Mouse (Mus musculus) heart, embryonic 14.5 days (tissue): ENCODE data around the gene Traip. TPM values are rescaled to one million over a fixed set of nuclear protein-coding genes. Genes with fewer than 3 reads are reported as not detected.

Experiments
- ATAC-seq: fragments of 200-750 bp; cut with Nextera tagmentation; 2 replicates; pipeline ENCODE4 v1.8.0; 2017; ENCODE audit warnings: low read depth, moderate TSS enrichment; ENCODE audit not compliant: insufficient number of reproducible peaks, insufficient read depth, low FRiP score
- H3K27ac ChIP-seq, 2 experiments: fragments of 200-500 bp in 1 of 2; fragments of 300-500 bp in 1 of 2; sonication (generic) in 1 of 2; replicated peaks in 1 of 2; 2 replicates each; pipeline ENCODE4 v1.5.1; 2012 to 2014; ENCODE audit warnings: low read depth in 2 of 2, low read length in 2 of 2, control low read depth in 1 of 2, mild to moderate bottlenecking in 1 of 2, mixed read lengths in 1 of 2; ENCODE audit not compliant: control insufficient read depth in 1 of 2, insufficient read depth in 1 of 2
- H3K27me3 ChIP-seq: fragments of 300-500 bp; sonication (generic); 2 replicates; pipeline ENCODE4 v1.6.1; 2014; ENCODE audit warnings: mild to moderate bottlenecking, low read length, control low read depth; ENCODE audit not compliant: control insufficient read depth, insufficient read depth
- H3K36me3 ChIP-seq: fragments of 300-500 bp; sonication (generic); 2 replicates; pipeline ENCODE4 v1.6.1; 2014; ENCODE audit warnings: mild to moderate bottlenecking, control low read depth, low read length, mixed read lengths; ENCODE audit not compliant: control insufficient read depth, insufficient read depth
- H3K4me1 ChIP-seq, 2 experiments: fragments of 200-500 bp in 1 of 2; fragments of 300-500 bp in 1 of 2; sonication (generic) in 1 of 2; 2 replicates each; pipeline ENCODE4 v1.6.1; 2012 to 2014; ENCODE audit warnings: low read length in 2 of 2, control low read depth in 1 of 2, mixed read lengths in 1 of 2; ENCODE audit not compliant: control insufficient read depth in 2 of 2, insufficient read depth in 2 of 2
- H3K4me2 ChIP-seq: fragments of 300-500 bp; sonication (generic); 2 replicates; pipeline ENCODE4 v1.6.1; 2014; ENCODE audit warnings: mild to moderate bottlenecking, low read length
- H3K4me3 ChIP-seq, 2 experiments: fragments of 200-500 bp in 1 of 2; fragments of 300-500 bp in 1 of 2; sonication (generic) in 1 of 2; 2 replicates each; pipeline ENCODE4 v1.5.1; 2012 to 2014; ENCODE audit warnings: low read length in 2 of 2, mild to moderate bottlenecking in 2 of 2, control low read depth in 1 of 2, low read depth in 1 of 2, moderate library complexity in 1 of 2; ENCODE audit not compliant: control insufficient read depth in 1 of 2, insufficient read depth in 1 of 2
- H3K9ac ChIP-seq: fragments of 300-500 bp; sonication (generic); 2 replicates; pipeline ENCODE4 v1.6.1; 2014; ENCODE audit warnings: mild to moderate bottlenecking, low read length
- H3K9me3 ChIP-seq: fragments of 300-500 bp; sonication (generic); 2 replicates; pipeline ENCODE4 v1.6.1; 2016; ENCODE audit warnings: low read length, control low read depth; ENCODE audit not compliant: control insufficient read depth
- WGBS: fragments of 180-500 bp; shearing (Covaris S2); extraction: QIAGEN DNeasy Blood & Tissue Kit; methylation state at CpG from one replicate; pipeline ENCODE4 v1.1.7; 2014; 5-methylcytosine and 5-hydroxymethylcytosine counted together
- polyA plus RNA-seq: library from polyadenylated mRNA; unstranded; fragments of >200 nt; fragmentation: Nextera tagmentation; extraction: Ambion mirVana; gene quantifications from 2 replicates; pipeline ENCODE4 v1.2.1, GENCODE M21; 2014

The Traip gene
- polyA plus RNA-seq, 1 experiment from 2014 or later = 8.6 TPM

DNA sequence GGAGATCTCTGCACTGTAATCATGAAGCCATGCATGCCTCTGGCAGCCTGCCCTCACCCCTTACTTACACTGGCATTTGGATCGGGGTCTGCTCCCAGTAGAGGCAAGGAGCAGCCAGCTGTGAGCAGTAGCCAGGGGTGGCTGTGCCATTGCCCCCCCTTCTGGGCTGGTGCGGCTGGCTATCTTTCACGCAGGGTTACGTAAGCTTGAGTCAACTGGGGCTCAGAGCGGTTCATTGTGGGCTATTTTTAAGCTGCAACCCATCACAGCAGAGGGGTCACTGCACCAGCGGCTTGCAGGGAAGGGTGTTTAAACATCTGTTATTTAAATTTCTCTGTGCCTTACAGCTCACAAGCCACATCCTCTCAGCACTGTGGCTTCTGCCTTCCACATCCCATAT is 26.0 kb upstream of the Traip start:
- Histone ChIP-seq H3K27me3 (no peaks in the 10 kb centered on the region), H3K4me1 (peaks cover 25 to 45% of the 10 kb centered on the region in 2 experiments), H3K36me3 (no peaks in the 10 kb centered on the region), H3K9me3 (no peaks in the 10 kb centered on the region), H3K9ac (no peak overlapping the region), H3K27ac (peak overlapping the region in 1 of 2 experiments; percentile 53; a peak in 1 of 4 replicates), H3K4me2 (peak overlapping the region; percentile 12), H3K4me3 (no peak overlapping the region)
- 19% methylated on average over 6 of the region's 6 CpGs for WGBS
- 0 out of 2 replicates have a peak, but pooled peaks have one; percentile 10 for ATAC-seq

DNA sequence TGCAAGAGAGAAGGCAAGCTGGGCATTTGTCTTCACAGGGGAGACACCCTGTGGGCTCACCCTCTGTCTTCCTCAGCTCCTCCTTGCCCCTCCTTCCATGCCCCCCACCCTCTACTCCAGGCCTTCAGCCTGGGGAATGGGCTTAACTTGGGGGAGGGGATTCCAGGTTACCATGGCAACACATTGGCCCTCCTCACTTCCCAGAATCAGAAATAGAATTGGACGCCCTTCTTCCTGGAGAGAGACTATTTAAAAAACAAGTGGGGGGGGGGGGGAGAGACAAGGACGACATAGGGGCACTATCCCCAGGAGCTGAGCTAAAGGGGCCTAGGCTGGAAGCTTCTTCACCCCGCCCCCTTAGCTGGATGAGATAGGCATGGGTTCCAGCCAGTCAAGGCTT is 24.7 kb upstream of the Traip start:
- Histone ChIP-seq H3K4me2 (no peak overlapping the region), H3K36me3 (no peaks in the 10 kb centered on the region), H3K4me1 (peaks cover 25 to 46% of the 10 kb centered on the region in 2 experiments), H3K27me3 (no peaks in the 10 kb centered on the region), H3K4me3 (no peak overlapping the region), H3K27ac (no peak overlapping the region), H3K9ac (no peak overlapping the region), H3K9me3 (no peaks in the 10 kb centered on the region)
- no peak for ATAC-seq
- WGBS = 43% methylated on average over 3 of the region's 3 CpGs

DNA sequence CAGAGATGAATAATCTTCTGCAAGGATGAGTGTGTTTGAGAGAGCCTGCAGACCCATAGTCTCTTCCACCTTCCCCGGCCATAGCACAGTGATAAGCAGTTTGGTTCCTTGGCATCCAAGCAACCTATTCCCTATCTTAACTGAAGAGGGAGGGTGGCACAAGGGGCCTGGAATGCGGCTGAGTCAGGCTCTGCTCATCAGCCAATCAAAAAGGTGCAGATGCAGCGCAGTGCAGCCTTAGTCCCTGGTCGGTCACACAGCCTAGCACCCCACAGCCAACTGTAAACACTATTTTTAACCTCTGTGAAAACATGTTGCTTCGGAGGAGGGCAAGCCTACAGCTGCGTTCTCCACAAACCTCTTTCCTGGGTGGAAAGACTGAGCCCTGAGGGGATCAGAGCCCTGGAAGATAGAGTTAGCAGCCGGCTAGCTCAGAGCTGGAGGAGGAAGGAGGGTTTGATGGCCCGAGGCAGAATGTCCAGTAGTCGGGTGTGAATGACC is 23.0 kb upstream of the Traip start:
- Histone ChIP-seq H3K9ac (no peak overlapping the region), H3K36me3 (no peaks in the 10 kb centered on the region), H3K9me3 (no peaks in the 10 kb centered on the region), H3K4me3 (no peak overlapping the region), H3K27ac (peak overlapping the region in 1 of 2 experiments; percentile 19; a peak in 1 of 4 replicates), H3K4me1 (peaks cover 25 to 46% of the 10 kb centered on the region in 2 experiments), H3K4me2 (peak overlapping the region; percentile 29; the same call in 1 of the 2 replicates), H3K27me3 (no peaks in the 10 kb centered on the region)
- WGBS = 18% methylated on average over 9 of the region's 9 CpGs
- no peak for ATAC-seq

DNA sequence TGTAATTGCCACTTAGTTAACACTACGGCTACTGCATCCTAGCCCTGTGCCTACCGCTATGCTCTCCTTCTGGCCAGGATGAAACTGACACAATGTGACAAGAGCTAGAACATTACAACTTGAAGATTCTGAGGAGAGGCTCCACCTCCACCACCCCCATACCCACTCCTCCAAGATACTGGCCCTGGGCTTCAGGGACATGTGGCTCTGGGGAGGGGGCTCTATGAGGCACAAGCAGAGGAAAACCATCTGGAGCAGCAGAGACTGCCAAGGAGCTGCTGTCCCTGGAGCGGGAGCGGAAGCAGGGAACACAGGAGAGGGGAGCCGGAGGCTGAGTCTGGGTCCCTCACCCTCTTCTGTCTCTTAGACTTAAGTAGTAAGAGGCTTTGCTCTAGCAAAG is 22.2 kb upstream of the Traip start:
- H3K36me3 ChIP-seq = no peaks in the 10 kb centered on the region
- no peaks in the 10 kb centered on the region for H3K9me3 ChIP-seq
- no peak overlapping the region for H3K4me2 ChIP-seq
- no peak for ATAC-seq
- H3K4me3 ChIP-seq = no peak overlapping the region
- no peaks in the 10 kb centered on the region for H3K27me3 ChIP-seq
- no peak overlapping the region for H3K27ac ChIP-seq
- WGBS = 60% methylated on average over 5 of the region's 5 CpGs
- H3K4me1 ChIP-seq = peaks cover 25 to 46% of the 10 kb centered on the region in 2 experiments
- no peak overlapping the region for H3K9ac ChIP-seq

DNA sequence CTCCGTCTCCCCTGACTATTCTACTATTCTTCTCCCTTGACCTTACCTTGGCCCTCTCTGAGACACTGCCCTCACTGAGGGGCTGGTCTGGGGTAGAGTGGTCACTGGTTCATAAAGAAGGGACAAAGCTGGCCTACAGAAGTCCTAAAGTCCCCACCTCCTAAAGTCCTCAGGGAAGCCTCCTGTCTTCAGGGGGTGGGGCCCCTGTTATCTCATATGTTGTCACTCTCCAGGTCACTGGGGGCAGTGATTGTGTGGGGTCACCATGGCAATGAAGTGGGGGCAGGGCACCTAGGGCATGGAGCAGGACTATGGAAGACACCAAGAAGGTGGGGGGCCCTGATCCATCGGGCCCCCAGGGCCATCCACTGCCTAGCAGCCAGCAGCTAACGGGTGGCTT is 21.8 kb upstream of the Traip start, which contains the start of gene Actl11:
Gene Actl11 (plus strand): TSS at position 301 of the 400 bp plus-strand sequence.
- Histone ChIP-seq H3K27me3 (no peaks in the 10 kb centered on the region), H3K4me2 (peak within 1 kb of the TSS; percentile 29; the same call in 1 of the 2 replicates), H3K4me3 (no peak within 1 kb of the TSS), H3K9ac (no peak within 1 kb of the TSS), H3K27ac (no peak within 1 kb of the TSS), H3K36me3 (no peaks in the 10 kb centered on the region), H3K9me3 (no peaks in the 10 kb centered on the region), H3K4me1 (peaks cover 25 to 46% of the 10 kb centered on the region in 2 experiments)
- no peak for ATAC-seq
- WGBS = 73% methylated on average over 3 of the region's 3 CpGs

DNA sequence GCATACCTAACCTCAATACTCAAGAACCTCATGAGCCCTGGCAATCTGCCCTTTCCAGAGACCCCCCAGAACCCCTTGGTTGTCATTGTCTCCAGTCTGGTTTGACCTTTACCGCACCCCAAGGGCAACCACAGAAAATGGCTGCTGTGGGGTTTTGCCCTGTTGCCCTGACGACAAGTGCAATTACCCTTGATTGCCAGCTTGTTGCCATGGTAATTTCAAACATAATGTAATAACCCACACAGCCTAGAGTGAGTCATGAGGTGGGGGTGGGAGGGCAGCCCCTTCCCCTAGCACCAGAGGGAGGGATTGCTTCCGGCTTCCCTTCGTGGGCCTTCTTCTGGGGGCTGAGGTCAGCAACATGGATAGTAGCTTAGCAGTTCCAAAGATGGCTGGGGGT is 17.7 kb upstream of the Traip start:
- no peak overlapping the region for H3K27ac ChIP-seq
- H3K27me3 ChIP-seq = peaks cover 34% of the 10 kb centered on the region
- no peak overlapping the region for H3K9ac ChIP-seq
- no peak overlapping the region for H3K4me2 ChIP-seq
- ATAC-seq = no peak
- no peaks in the 10 kb centered on the region for H3K36me3 ChIP-seq
- whole genome bisulfite sequencing = 73% methylated on average over 4 of the region's 4 CpGs
- no peaks in the 10 kb centered on the region for H3K9me3 ChIP-seq
- no peak overlapping the region for H3K4me3 ChIP-seq
- peaks cover 12 to 31% of the 10 kb centered on the region in 2 experiments; a peak in 3 of 4 replicates for H3K4me1 ChIP-seq

DNA sequence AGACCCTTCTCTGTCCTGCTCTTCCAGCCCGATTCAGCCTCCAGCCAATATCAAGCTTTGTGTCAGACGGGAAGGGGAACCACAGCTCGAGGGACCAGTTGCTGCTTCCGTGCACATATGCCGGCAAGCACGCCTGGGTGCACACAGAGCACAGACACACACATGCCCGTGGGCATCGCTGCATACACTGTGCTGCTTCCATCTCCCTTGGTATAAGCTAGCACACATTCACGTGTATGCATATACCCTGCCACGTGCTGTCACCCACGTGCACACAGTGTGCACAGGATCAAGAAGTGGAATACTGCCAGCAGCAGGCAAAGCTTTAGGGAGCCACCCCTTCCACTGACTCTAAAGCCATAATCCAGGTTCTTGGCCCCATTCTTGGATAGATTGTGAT is 15.8 kb upstream of the Traip start:
- Histone ChIP-seq H3K9me3 (no peaks in the 10 kb centered on the region), H3K36me3 (no peaks in the 10 kb centered on the region), H3K4me1 (peaks cover 0 to 13% of the 10 kb centered on the region in 2 experiments; a peak in 2 of 4 replicates), H3K9ac (no peak overlapping the region), H3K27me3 (peaks cover 47% of the 10 kb centered on the region), H3K27ac (no peak overlapping the region), H3K4me2 (no peak overlapping the region), H3K4me3 (no peak overlapping the region)
- WGBS = 81% methylated on average over 11 of the region's 11 CpGs
- ATAC-seq = no peak

DNA sequence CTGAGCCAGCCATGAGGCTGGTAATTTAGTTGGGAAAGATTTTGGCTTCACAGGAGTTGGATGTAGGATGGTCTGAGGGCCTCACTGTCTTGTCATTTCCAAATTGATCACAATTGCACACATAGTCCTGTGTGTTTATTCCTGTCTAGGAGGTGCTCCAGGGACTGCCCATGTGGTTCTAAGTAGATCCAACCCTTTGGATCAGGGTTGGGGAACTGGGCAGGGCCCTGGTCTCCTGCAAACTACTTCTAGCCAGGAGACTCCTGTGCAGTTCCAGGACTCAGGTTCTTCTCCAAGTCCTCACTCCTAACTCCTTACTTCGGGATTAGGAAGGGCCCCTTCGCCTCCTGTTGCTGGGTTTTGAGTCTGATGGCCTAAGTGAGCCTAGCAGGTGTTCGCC is 14.6 kb upstream of the Traip start, which contains the start of gene Camkv:
Gene Camkv (plus strand): TSS at position 301 of the 400 bp plus-strand sequence.
- H3K4me2 ChIP-seq = peak within 1 kb of the TSS; percentile 90
- H3K27me3 ChIP-seq = peaks cover 47% of the 10 kb centered on the region
- H3K27ac ChIP-seq = no peak within 1 kb of the TSS
- H3K36me3 ChIP-seq = no peaks in the 10 kb centered on the region
- H3K4me1 ChIP-seq = peaks cover 0 to 13% of the 10 kb centered on the region in 2 experiments; a peak in 2 of 4 replicates
- ATAC-seq = no peak
- WGBS = 17% methylated on average over 3 of the region's 3 CpGs
- H3K4me3 ChIP-seq = peak within 1 kb of the TSS; percentile 42 to 49
- no peaks in the 10 kb centered on the region for H3K9me3 ChIP-seq
- peak within 1 kb of the TSS; percentile 68 for H3K9ac ChIP-seq
